Mouse (Mus musculus) ES-E14 (cell line): Measurements from ENCODE around the gene Rab17. TPM values are rescaled to one million over a fixed set of nuclear protein-coding genes. Genes with fewer than 3 reads are reported as not detected.

ENCODE experiments used
- DNase-seq: peaks from one replicate; pipeline ENCODE4 v3.0.0-alpha.2; 2013; ENCODE audit warnings: low read depth, low spot score
- H3K27ac ChIP-seq: 2 replicates; pipeline ENCODE4 v1.5.1; 2012; ENCODE audit warnings: low read depth, mild to moderate bottlenecking, low read length, moderate library complexity, mixed read lengths; ENCODE audit not compliant: poor library complexity, insufficient read depth, severe bottlenecking
- H3K36me3 ChIP-seq: 2 replicates; pipeline ENCODE4 v1.6.1; 2012; ENCODE audit warnings: mild to moderate bottlenecking, low read length, moderate library complexity, mixed read lengths; ENCODE audit not compliant: control insufficient read depth, poor library complexity, insufficient read depth, severe bottlenecking
- H3K4me1 ChIP-seq, 2 experiments: fragments of 150-350 bp in 1 of 2; sonication (generic) in 1 of 2; 2 replicates each; pipeline ENCODE4 v1.6.1; 2012; ENCODE audit warnings: low read length in 2 of 2, mild to moderate bottlenecking in 1 of 2, mixed read lengths in 1 of 2; ENCODE audit not compliant: control insufficient read depth in 2 of 2, insufficient read depth in 2 of 2, poor library complexity in 1 of 2
- H3K4me3 ChIP-seq, 2 experiments: fragments of 150-350 bp in 1 of 2; sonication (generic) in 1 of 2; 2 replicates each; pipeline ENCODE4 v1.5.1; 2012; ENCODE audit warnings: low read length in 2 of 2, low read depth in 1 of 2, mild to moderate bottlenecking in 1 of 2, mixed read lengths in 1 of 2; ENCODE audit not compliant: insufficient read depth in 1 of 2, poor library complexity in 1 of 2, severe bottlenecking in 1 of 2
- H3K9ac ChIP-seq: 2 replicates; pipeline ENCODE4 v1.6.1; 2012; ENCODE audit warnings: low read depth, mild to moderate bottlenecking, low read length, mixed read lengths; ENCODE audit not compliant: poor library complexity, insufficient read depth, severe bottlenecking
- H3K9me3 ChIP-seq: fragments of 150-350 bp; sonication (generic); 2 replicates; pipeline ENCODE4 v1.6.1; 2012; ENCODE audit warnings: low read depth, mild to moderate bottlenecking, low read length; ENCODE audit not compliant: control insufficient read depth, insufficient read depth
- CHD2 ChIP-seq: IDR thresholded peaks from 2 replicates; pipeline ENCODE4 v1.6.1; 2014; ENCODE audit warnings: mild to moderate bottlenecking, low read depth, low read length, inconsistent platforms
- HCFC1 ChIP-seq: IDR thresholded peaks from 2 replicates; pipeline ENCODE4 v1.6.1; 2012; ENCODE audit warnings: low read length, inconsistent platforms, borderline replicate concordance; ENCODE audit not compliant: insufficient read depth
- MAFK ChIP-seq: IDR thresholded peaks from 2 replicates; pipeline ENCODE4 v1.6.1; 2014; ENCODE audit warnings: mild to moderate bottlenecking, low read depth, low read length, inconsistent platforms; ENCODE audit not compliant: insufficient read depth
- ZC3H11A ChIP-seq: IDR thresholded peaks from 2 replicates; pipeline ENCODE4 v1.6.1; 2012; ENCODE audit warnings: low read depth, mild to moderate bottlenecking, inconsistent platforms, low read length, borderline replicate concordance
- ZNF384 ChIP-seq: IDR thresholded peaks from 2 replicates; pipeline ENCODE4 v1.6.1; 2012; ENCODE audit warnings: low read depth, low read length, inconsistent platforms
- in situ Hi-C, 2 experiments: fragments of 600-800 bp; cut with MboI; formaldehyde crosslinking; loops; one replicate each; pipeline ENCODE4 v1.15.1; 2025; ENCODE audit warnings: low sequenced_read_pairs in 2 of 2, inconsistent platforms in 1 of 2; ENCODE audit not compliant: unreplicated experiment in 2 of 2
- total RNA-seq: library from RNA; depleted of rRNA; stranded (reverse); fragments of 300-350 nt; gene quantifications from 2 replicates; pipeline ENCODE4 v1.2.3, GENCODE M21; 2012

Gene Rab17
- total RNA-seq, 1 experiment = 0.62 TPM

DNA sequence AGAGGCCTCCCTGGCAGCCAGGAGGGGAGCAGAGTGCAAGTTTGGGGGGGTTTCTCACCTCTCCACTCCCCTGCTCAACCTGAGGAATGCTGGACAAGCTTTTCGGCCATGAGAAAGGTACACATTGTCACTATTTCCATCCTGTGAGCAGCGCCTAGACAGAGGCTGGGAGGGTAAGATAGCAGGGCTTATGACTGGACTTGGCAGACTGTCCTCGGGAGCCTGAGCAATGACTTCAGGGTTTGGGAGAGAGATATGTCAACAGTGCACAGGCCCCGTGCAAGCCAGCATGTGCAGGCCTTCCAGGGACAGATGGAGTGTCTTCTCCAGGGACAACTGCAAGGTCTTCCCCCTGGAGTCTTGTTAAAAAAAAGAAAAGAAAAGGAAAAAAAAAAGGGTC is 29.5 kb downstream of the Rab17 start:
- TF ChIP-seq ZC3H11A = no peak
- Histone ChIP-seq H3K4me3 (no peak overlapping the region), H3K27ac (no peak overlapping the region), H3K4me1 (peaks cover 0 to 4% of the 10 kb centered on the region in 2 experiments; a peak in 1 of 4 replicates), H3K9ac (no peak overlapping the region), H3K36me3 (no peaks in the 10 kb centered on the region), H3K9me3 (no peaks in the 10 kb centered on the region)
- DNase-seq = no peak
- in situ Hi-C loops = no loop called here

DNA sequence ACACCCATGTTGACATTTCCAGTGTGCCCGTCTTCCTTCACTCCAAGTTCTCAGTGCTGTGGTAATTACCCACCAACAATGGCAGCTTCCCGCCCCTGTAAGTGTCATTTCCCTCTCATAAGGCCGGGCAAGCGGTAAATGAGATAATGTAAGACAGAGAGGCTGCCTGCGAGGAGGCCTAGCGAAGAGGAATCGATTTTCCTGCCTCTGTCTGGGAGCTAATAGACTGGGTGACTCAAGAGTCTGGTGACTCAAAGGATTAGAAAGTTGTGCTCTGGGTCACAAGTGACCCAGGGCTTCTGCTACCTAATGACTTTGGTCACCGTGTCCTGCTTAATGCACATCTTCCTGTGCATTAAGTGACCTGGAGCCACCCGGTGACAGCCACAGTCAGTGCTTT is 32.5 kb downstream of the Rab17 start:
- H3K4me3 ChIP-seq = no peak overlapping the region
- no peaks in the 10 kb centered on the region for H3K36me3 ChIP-seq
- H3K9me3 ChIP-seq = no peaks in the 10 kb centered on the region
- H3K27ac ChIP-seq = no peak overlapping the region
- TF ChIP-seq CHD2 (no peak), MAFK (no peak), ZC3H11A (no peak), ZNF384 (no peak), HCFC1 (no peak)
- no peak overlapping the region for H3K9ac ChIP-seq
- no peak for DNase-seq
- H3K4me1 ChIP-seq = peaks cover 0 to 4% of the 10 kb centered on the region in 2 experiments; a peak in 1 of 4 replicates
- in situ Hi-C loops = no loop called here

DNA sequence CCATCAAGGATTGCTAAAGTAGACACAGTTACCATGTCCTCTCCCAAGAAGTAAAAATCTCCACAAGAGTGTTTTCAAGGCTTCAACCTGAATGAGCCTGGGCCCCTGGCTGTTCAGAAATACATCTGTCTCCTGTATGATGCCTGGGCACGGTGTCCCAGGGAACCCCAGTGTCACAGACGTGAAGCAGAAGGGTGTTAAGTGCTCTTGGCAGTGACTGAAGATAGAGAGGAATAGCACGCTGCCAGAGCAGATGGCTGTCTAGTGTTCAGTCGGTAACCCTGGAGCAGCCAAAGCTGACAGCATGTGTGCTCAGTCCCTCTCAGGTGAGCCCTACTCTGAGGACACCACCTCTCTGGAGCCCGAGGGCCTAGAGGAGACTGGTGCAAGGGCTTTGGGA is 36.5 kb downstream of the Rab17 start:
- Histone ChIP-seq H3K9ac (no peak overlapping the region), H3K36me3 (no peaks in the 10 kb centered on the region), H3K4me1 (peaks cover 0 to 5% of the 10 kb centered on the region in 2 experiments; a peak in 1 of 4 replicates), H3K27ac (no peak overlapping the region), H3K9me3 (no peaks in the 10 kb centered on the region), H3K4me3 (no peak overlapping the region)
- in situ Hi-C loops = no loop called here
- no peak for DNase-seq
- TF ChIP-seq ZC3H11A (no peak), HCFC1 (no peak)

DNA sequence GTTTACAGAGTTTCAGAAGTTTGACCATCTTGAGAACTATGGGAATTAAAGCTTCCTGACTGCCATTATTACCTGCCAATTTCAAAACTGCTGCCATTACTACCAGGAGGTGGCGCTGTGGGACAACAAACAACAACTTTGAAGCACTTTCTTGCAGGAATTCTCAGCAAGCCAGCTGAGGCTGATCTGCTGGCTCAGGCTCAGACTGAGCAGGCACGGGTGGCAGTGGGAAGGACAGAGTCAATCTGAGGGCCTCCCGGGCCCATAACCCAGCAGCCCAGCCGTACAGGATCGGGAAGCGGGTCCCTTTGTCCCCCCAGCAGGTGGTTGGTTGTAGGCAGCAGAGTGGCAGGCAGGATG is 40.9 kb downstream of the Rab17 start:
- no peak for TF ChIP-seq MAFK
- TF ChIP-seq ZC3H11A = peak; percentile 87
- Histone ChIP-seq H3K4me1 (0 out of 4 replicates have a peak, but pooled peaks cover 0 to 1% of the 10 kb centered on the region in 2 experiments), H3K9me3 (no peaks in the 10 kb centered on the region), H3K36me3 (no peaks in the 10 kb centered on the region), H3K4me3 (0 out of 4 replicates have a peak overlapping the region, but pooled peaks have one; percentile 24 to 43), H3K9ac (0 out of 2 replicates have a peak overlapping the region, but pooled peaks have one; percentile 29), H3K27ac (no peak overlapping the region)
- in situ Hi-C loops = no loop called here
- DNase-seq = peak; percentile 87

DNA sequence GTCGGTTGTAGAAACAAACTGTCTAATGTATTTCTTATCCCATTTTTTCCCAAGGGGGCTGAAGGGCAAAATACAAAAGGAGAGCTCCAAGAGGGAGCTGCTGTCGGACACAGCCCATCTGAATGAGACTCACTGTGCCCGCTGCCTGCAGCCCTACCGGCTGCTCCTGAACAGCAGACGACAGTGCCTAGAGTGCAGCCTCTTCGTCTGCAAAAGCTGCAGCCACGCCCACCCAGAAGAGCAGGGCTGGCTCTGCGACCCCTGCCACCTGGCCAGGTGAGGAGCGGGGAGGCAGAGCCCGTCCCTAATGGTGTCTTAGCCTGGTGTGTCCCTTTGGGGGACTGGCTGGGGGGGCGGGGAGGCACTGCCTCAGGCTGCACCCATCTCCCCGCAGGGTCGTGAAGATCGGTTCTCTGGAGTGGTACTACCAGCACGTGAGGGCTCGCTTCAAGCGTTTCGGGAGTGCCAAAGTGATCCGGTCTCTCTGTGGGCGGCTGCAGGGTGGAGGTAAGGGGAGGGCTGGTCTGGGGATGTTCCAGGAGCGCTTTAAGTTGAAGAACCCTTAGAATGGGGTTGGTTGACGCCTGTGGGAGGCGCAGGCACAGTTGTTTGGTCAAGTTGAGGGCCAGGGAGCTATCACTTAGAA is 41.4 kb downstream of the Rab17 start:
- Histone ChIP-seq H3K36me3 (no peaks in the 10 kb centered on the region), H3K9me3 (no peaks in the 10 kb centered on the region), H3K27ac (no peak overlapping the region), H3K9ac (no peak overlapping the region), H3K4me1 (0 out of 4 replicates have a peak, but pooled peaks cover 0 to 1% of the 10 kb centered on the region in 2 experiments), H3K4me3 (peak overlapping the region; percentile 24 to 43; a peak in 3 of 4 replicates)
- no peak for TF ChIP-seq CHD2
- no peak for TF ChIP-seq ZNF384
- TF ChIP-seq HCFC1 = no peak
- TF ChIP-seq ZC3H11A = no peak
- no peak for TF ChIP-seq MAFK
- peak; percentile 22 for DNase-seq
- in situ Hi-C loops = no loop called here
